Mouse (Mus musculus) spleen, postnatal 14 days (tissue): ENCODE data around the gene Vti1a.
A peak's percentile ranks its signal among the peaks of the same experiment; 100 is the strongest.

ENCODE experiments used
- DNase-seq, 2 experiments: peaks; one replicate each; pipeline ENCODE4 v3.0.0; 2021 to 2022; ENCODE audit warnings: low spot score in 2 of 2

Vti1a gene

GRCm38 (mm10) chr19:55621011-55621625 is 305.0 kb downstream of the Vti1a start:
- DNase-seq, result no peak

GRCm38 (mm10) chr19:55622821-55623220 is 306.7 kb downstream of the Vti1a start:
- DNase-seq, result no peak

- DNase-seq, result no peak
Measured at GRCm38 (mm10) chr19:55623605-55624004, 307.5 kb downstream of the Vti1a start.

GRCm38 (mm10) chr19:55626483-55626882 is 310.4 kb downstream of the Vti1a start:
- DNase-seq, result no peak

GRCm38 (mm10) chr19:55626952-55627351 is 310.9 kb downstream of the Vti1a start:
- no peak for DNase-seq

- no peak for DNase-seq
Measured at GRCm38 (mm10) chr19:55635488-55635887, 319.4 kb downstream of the Vti1a start.

GRCm38 (mm10) chr19:55640251-55640650 is 324.2 kb downstream of the Vti1a start:
- no peak for DNase-seq

GRCm38 (mm10) chr19:55641891-55642290 is 325.8 kb downstream of the Vti1a start:
- DNase-seq, result no peak

GRCm38 (mm10) chr19:55642361-55642760 is 326.3 kb downstream of the Vti1a start:
- no peak for DNase-seq

GRCm38 (mm10) chr19:55643288-55643901 is 327.3 kb downstream of the Vti1a start:
- peak; percentile 14 to 32 for DNase-seq

- DNase-seq, result no peak
Measured at GRCm38 (mm10) chr19:55643931-55644330, 327.8 kb downstream of the Vti1a start.

GRCm38 (mm10) chr19:55649363-55649762 is 333.3 kb downstream of the Vti1a start:
- no peak for DNase-seq

GRCm38 (mm10) chr19:55651017-55651416 is 334.9 kb downstream of the Vti1a start:
- no peak for DNase-seq

- no peak for DNase-seq
Measured at GRCm38 (mm10) chr19:55652693-55653265, 336.7 kb downstream of the Vti1a start.

- DNase-seq, result no peak
Measured at GRCm38 (mm10) chr19:55660165-55660564, 344.1 kb downstream of the Vti1a start.

GRCm38 (mm10) chr19:55662521-55663223 is 346.6 kb downstream of the Vti1a start:
- DNase-seq, result no peak

- DNase-seq, result no peak
Measured at GRCm38 (mm10) chr19:55667787-55668186, 351.7 kb downstream of the Vti1a start.

- no peak for DNase-seq
Measured at GRCm38 (mm10) chr19:55668896-55669295, 352.8 kb downstream of the Vti1a start.
